Mouse (Mus musculus): ENCODE results near the gene Gm28729.

Gene Gm28729

DNA sequence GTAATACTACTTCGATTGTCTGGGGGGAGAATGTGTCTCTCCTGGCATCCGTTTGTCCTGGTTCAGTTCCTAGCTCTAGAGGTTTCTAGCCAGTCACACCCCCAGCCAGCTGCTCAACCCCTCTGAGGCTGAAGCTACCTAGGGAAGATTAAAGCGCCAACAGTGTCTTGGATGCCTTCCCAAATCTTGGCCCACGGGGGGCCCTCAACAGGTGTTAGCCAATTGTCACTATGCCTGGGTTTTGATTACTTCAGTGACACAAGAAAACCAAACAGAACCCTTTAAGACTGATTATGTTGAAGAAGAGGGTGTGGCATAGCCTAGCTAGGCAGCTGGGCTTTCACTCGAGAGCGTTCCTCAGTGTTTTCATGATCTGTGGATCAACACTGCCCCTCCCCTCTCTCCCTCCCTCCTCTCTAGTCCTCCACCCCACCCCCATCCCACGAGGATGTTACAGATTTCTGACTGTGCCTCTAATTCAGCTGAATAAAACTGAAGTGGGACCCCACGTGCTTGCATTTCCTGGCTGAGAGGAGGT, 86.7 kb downstream of the Gm28729 start:
- no peak for TF ChIP-seq CTCF (conservative IDR thresholded peaks at IDR 0.05; ENCODE audit: low read length)
- no peak for TF ChIP-seq POU5F1 (IDR thresholded peaks at IDR 0.05; ENCODE audit: borderline replicate concordance, low read length)
- no peak for TF ChIP-seq NANOG (IDR thresholded peaks at IDR 0.05; ENCODE audit: borderline replicate concordance, low read length)
- H3K36me3 ChIP-seq (ENCODE audit: insufficient read depth, low read length) = no peaks in the 10 kb centered on the region
- H3K4me3 ChIP-seq (replicated peaks; ENCODE audit: low read length) = peak overlapping the region; percentile 70
- H3K4me1 ChIP-seq (replicated peaks; ENCODE audit: low read depth, low read length) = peaks cover 52% of the 10 kb centered on the region
- H3K9me3 ChIP-seq (ENCODE audit: low read length) = no peaks in the 10 kb centered on the region
- H3K27me3 ChIP-seq (ENCODE audit: insufficient read depth, low read length) = peaks cover 67% of the 10 kb centered on the region

DNA sequence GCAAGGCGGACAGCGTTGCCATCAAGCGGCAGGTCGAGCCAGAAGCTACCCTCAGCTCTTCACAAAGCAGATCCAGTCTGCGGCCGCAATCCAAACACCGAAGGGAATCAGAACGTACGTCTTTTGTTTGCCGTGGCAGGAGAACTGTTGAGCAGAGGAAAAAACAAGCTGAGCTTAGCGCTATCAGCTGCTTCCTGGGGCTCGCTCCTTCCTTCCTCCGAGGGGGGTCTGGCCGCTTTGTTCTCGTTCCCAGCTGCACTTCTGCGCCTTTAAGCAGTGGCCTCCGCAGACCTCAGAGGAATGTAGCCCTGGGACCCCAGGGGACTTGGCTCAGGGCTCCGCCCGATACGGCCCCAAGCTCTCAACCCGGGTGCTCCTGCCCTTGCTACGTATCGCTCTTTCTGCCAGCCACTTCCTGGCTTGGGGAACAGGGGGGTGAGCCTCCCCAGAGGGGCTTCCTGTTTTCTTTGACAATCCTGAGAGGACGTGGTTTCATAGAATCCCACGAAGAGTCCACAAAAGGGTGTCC, 87.2 kb downstream of the Gm28729 start:
- TF ChIP-seq POU5F1 (IDR thresholded peaks at IDR 0.05; ENCODE audit: borderline replicate concordance, low read length) = 0 out of 2 replicates have a peak, but pooled peaks have one; percentile 9
- peak; percentile 9; the same call in 1 of the 2 replicates for TF ChIP-seq NANOG (IDR thresholded peaks at IDR 0.05; ENCODE audit: borderline replicate concordance, low read length)
- no peak for TF ChIP-seq CTCF (conservative IDR thresholded peaks at IDR 0.05; ENCODE audit: low read length)
- H3K36me3 ChIP-seq (ENCODE audit: insufficient read depth, low read length) = no peaks in the 10 kb centered on the region
- peak overlapping the region; percentile 70 for H3K4me3 ChIP-seq (replicated peaks; ENCODE audit: low read length)
- H3K4me1 ChIP-seq (replicated peaks; ENCODE audit: low read depth, low read length) = peaks cover 52% of the 10 kb centered on the region
- no peaks in the 10 kb centered on the region for H3K9me3 ChIP-seq (ENCODE audit: low read length)
- H3K27me3 ChIP-seq (ENCODE audit: insufficient read depth, low read length) = peaks cover 67% of the 10 kb centered on the region

DNA sequence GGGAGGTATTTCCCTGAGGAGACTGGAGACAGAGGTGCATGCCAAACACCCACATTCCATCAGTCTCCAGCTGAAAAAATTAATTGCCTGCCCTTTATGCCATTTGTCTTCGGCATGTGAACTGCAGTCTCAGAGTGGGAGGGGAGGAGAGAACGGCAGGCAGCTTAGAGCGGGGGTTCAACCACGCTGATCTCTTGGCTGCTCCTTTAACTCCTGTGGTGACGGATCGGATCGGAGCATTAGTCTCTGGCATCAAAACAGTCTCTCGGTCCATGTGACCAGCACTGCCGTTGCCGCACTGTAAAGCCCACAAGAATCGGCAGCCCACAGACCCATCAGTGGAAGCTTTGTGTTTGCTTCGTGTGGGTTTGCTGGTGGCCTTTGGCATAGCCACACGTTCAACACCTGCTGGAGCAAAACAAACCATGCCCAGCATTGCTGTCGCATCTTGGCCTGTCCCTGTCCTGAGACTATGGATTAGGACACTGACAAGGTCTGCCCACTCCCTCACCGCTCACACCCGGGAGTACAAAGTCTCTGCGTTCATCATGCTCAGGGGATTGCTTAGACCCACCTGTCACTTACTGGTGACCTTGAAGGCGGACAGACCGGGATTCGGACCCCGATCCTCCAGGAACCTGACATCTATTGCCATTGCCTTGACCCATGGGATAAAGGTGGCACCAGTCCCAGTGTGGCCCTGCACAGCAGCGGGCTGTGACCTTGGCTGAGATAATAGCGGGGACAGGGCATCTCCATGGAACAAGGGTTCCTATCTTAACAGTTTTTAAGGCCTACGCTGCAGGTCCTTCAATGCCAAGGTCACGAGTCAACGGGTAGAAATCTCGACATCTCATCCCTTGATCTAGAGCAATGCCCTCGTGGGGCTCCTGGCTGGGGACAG, 87.9 kb downstream of the Gm28729 start:
- TF ChIP-seq POU5F1 (IDR thresholded peaks at IDR 0.05; ENCODE audit: borderline replicate concordance, low read length) (no peak), CTCF (conservative IDR thresholded peaks at IDR 0.05; ENCODE audit: low read length) (no peak), NANOG (IDR thresholded peaks at IDR 0.05; ENCODE audit: borderline replicate concordance, low read length) (no peak)
- peaks cover 48% of the 10 kb centered on the region for H3K4me1 ChIP-seq (replicated peaks; ENCODE audit: low read depth, low read length)
- H3K9me3 ChIP-seq (ENCODE audit: low read length) = no peaks in the 10 kb centered on the region
- peak overlapping the region; percentile 70 for H3K4me3 ChIP-seq (replicated peaks; ENCODE audit: low read length)
- H3K27me3 ChIP-seq (ENCODE audit: insufficient read depth, low read length) = peaks cover 65% of the 10 kb centered on the region
- H3K36me3 ChIP-seq (ENCODE audit: insufficient read depth, low read length) = no peaks in the 10 kb centered on the region
